In genomic region chr12:73907673-73908150, GRCm38 (mm10) we compare ENCODE assay signal across 8 mouse cellular contexts. TPM values are rescaled to one million over a fixed set of nuclear protein-coding genes. Genes with fewer than 3 reads are reported as not detected.
DNase-seq lines count a peak whose midpoint lies in the region; ATAC-seq and TF ChIP-seq lines count a peak whose summit lies in the region.

No protein-coding gene starts in this region.

- peak; percentile 99 for ATAC-seq in Patski
- ATAC-seq in hindbrain, embryonic 14.5 days (ENCODE audit: low FRiP score): peak; percentile 99

- in situ Hi-C loops in Patski (cut with MboI; ENCODE audit: low pct_unique_long_range_greater_than_20kb): no loop called here

- H3K4me3 ChIP-seq in hindbrain, embryonic 14.5 days (replicated peaks; ENCODE audit: low read length): peak overlapping the region; percentile 81

- H3K9me3 ChIP-seq in hindbrain, embryonic 14.5 days (ENCODE audit: control insufficient read depth, low read length): no peaks in the 10 kb centered on the region

- peaks cover 28% of the 10 kb centered on the region for H3K4me1 ChIP-seq in hindbrain, embryonic 14.5 days (replicated peaks; ENCODE audit: control insufficient read depth, insufficient read depth, low read length)

- no peaks in the 10 kb centered on the region for H3K36me3 ChIP-seq in hindbrain, embryonic 14.5 days (replicated peaks; ENCODE audit: control insufficient read depth, insufficient read depth)

- H3K4me2 ChIP-seq in hindbrain, embryonic 14.5 days (replicated peaks): peak overlapping the region; percentile 80

- DNase-seq in Patski (ENCODE audit: low read depth, low spot score): peak; percentile 85
- peak; percentile 98 for DNase-seq in cerebellum, postnatal 14 days
- peak; percentile 92 to 95 for DNase-seq in frontal cortex, postnatal 14 days (ENCODE audit: low spot score in 2 of 2)
- peak; percentile 97 for DNase-seq in hindbrain, embryonic 14.5 days (ENCODE audit: low spot score)
- peak; percentile 96 for DNase-seq in layer of hippocampus, postnatal 36 days
- DNase-seq in lung, postnatal 36 days: peak; percentile 98
- peak; percentile 99 for DNase-seq in retina, postnatal 1 day
- DNase-seq in urinary bladder, adult 18-20 months (ENCODE audit: low spot score in 2 of 2): peak; percentile 86 to 97

- WGBS in hindbrain, embryonic 14.5 days: under 1% methylated on average over 47 of the region's 51 CpGs

- peak overlapping the region; percentile 92 for H3K9ac ChIP-seq in hindbrain, embryonic 14.5 days

- H3K27ac ChIP-seq in hindbrain, embryonic 14.5 days: peak overlapping the region; percentile 98

- TF ChIP-seq CTCF in Patski (IDR thresholded peaks at IDR 0.05): peak; percentile 84

- H3K27me3 ChIP-seq in Patski: no peaks in the 10 kb centered on the region
- H3K27me3 ChIP-seq in hindbrain, embryonic 14.5 days (ENCODE audit: control insufficient read depth, insufficient read depth, low read length): no peaks in the 10 kb centered on the region

- POLR2A ChIA-PET in Patski (lab: Charles Lee): interaction anchor here (0.6 to 1.5 kb wide), 8 partner anchors 13 to 1679 kb away, joined by 3 to 10 read pairs (median 3); no protein-coding TSS in a partner anchor

- CTCF ChIA-PET in Patski (lab: Charles Lee): interaction anchor here (1.3 to 1.4 kb wide), 3 partner anchors 23 to 199 kb away, joined by 3 to 5 read pairs (median 3); no protein-coding TSS in a partner anchor

RNA-seq across cellular contexts. Expression of gene Hif1a, which starts 6.5 kb away (rescaled TPM):
- polyA plus RNA-seq in Patski (2021): 253 TPM
- polyA plus RNA-seq in hindbrain, embryonic 14.5 days (2014; fragmentation: Nextera tagmentation; extraction: Ambion mirVana): 103 and 113 TPM in 2 replicates
- total RNA-seq in layer of hippocampus, postnatal 36 days (2021): 10 to 100 TPM; 54.9 to 60.0 TPM

RNA-seq across cellular contexts. Expression of gene Gm49321, which starts 29.7 kb away (rescaled TPM):
- 8.7 TPM for polyA plus RNA-seq in Patski (2021)
- polyA plus RNA-seq in hindbrain, embryonic 14.5 days (2014; fragmentation: Nextera tagmentation; extraction: Ambion mirVana): 17.4 and 17.6 TPM in 2 replicates
- 10 to 100 TPM; 12.0 to 17.6 TPM for total RNA-seq in layer of hippocampus, postnatal 36 days (2021)

RNA-seq across cellular contexts. Expression of gene Snapc1, which starts 56.6 kb away (rescaled TPM):
- polyA plus RNA-seq in Patski (2021): 16.5 TPM
- 34.9 and 37.1 TPM in 2 replicates for polyA plus RNA-seq in hindbrain, embryonic 14.5 days (2014; fragmentation: Nextera tagmentation; extraction: Ambion mirVana)
- total RNA-seq in layer of hippocampus, postnatal 36 days (2021): 10 to 100 TPM; 37.3 to 39.2 TPM

Comparison
In these comparisons a context has a peak if more than half of its experiments do, and no peak if none do; other contexts are left out.
1. Peak in every context shown above with its lines: DNase-seq, ATAC-seq, H3K4me3 ChIP-seq and H3K27ac ChIP-seq.